Mouse (Mus musculus) mesoderm, embryonic 11.5 days (tissue): ENCODE measurements at regions not wholly inside any gene's neighbourhood (a gene's known extent, or its start where the extent isn't known, plus 50 kb on each side); places are given as distances from the start of the nearest gene placed in this dataset.

ENCODE experiments used
- DNase-seq: peaks from one replicate; pipeline ENCODE4 v3.0.0-alpha.2; 2012; ENCODE audit warnings: low read depth, low spot score

DNA sequence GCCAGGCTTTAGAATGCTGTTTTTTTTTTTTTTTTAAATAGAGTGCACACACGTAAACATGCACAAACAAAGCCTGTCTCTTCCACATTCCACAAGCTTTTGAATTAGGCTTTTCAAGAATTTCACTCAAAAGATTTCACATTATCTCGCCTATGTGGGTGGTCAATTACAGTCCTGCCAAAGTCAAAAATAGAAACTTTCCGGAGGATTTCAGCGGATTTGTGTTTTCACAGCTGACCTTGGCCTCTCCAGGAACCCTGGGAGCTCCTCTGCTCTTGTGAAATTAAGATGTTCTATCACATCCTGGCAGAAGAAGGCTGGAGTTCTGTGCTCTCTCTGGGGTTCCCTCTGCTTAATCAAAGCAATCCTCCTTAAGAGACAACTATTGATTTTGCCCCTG lies 360.9 kb upstream of the Tenm4 start:
- peak; percentile 52 for DNase-seq

DNA sequence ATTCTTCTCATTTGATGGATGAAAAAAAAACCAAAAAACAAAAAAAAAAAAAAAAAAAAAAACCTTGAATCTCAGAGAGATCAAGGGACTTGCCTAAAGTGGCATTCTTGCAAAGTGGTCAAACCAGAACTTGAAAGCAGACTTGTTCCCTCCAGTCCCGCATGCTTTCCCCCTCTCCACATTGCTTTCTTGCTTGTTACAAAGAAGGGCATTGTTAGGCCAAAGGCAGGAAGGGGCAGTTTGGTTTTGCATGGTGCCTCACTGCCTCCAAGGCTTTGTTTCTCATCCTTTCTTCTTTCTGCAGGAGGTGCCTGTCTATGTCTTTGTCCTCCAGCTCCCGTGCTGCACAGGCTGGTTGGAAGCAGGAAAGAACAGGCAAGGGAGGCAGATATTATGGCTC lies 356.2 kb upstream of the Tenm4 start:
- peak; percentile 30 for DNase-seq

DNA sequence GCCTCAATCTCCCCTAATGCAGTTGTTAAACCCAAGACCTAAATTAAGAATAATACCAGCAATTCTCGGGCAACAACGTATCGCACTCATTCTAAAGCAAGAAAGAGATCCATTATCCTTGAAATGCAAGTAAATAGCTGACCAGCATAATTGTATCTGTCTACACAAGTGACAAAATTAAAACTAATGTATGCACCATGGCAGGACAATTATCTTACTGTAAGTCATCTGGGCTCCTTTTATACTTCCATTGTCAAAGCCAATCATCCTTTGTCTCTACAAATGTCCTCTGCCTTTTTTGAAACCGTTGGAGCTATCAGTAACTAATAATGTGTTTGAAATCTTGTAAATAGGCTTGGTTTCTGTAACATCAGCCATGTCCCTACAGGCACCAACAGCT lies 347.5 kb upstream of the Tenm4 start:
- no peak for DNase-seq

DNA sequence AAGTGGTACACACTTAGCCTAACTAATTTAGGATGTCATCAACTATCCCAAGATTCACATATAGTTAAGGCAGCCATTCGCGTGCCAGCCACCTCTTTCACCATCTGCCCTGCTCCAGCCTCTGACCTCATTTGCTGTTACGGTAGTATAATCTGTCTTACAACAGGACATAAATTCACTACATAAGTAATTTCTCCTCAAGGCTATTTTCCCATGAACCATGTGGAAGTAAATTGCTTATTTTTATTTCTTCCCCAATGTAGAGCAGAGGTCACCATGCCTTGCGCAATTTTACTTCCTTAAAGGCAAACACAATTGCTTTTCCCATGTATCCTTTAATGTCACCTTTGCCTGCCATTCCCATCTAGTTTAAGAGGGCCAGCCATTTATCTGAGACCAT lies 341.2 kb upstream of the Tenm4 start:
- DNase-seq = no peak

DNA sequence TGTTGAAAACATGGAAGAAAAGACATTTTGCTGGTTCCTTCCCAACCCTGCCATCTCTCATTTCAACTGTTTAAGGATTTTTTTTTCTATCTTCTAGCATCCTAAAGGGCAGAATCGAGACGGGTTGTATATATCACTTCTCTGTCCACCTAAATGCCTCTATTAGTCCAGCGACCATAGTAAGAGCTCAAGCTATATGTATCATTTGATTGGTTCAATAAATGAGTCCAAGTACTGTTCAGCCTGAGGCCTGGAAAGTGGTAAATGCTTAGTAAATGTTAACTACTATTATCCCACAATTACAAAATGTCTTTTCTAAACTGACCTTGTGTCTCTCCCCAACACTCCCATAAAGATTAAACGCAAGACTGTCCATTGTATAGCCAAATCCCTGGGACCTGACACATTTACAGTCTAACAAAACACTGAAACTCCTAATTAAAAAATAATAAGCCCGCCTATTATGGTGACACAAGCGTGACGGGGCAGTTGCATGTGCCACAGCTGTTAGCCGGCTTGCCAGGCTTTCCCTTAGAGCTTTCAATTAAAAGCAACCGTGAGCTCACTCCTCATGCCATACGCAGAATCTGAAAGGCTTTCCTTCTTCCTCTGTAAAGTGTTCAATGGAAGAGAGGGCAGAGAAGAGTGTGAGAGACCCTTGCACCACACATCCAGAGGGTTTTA lies 336.7 kb upstream of the Tenm4 start:
- DNase-seq = no peak

DNA sequence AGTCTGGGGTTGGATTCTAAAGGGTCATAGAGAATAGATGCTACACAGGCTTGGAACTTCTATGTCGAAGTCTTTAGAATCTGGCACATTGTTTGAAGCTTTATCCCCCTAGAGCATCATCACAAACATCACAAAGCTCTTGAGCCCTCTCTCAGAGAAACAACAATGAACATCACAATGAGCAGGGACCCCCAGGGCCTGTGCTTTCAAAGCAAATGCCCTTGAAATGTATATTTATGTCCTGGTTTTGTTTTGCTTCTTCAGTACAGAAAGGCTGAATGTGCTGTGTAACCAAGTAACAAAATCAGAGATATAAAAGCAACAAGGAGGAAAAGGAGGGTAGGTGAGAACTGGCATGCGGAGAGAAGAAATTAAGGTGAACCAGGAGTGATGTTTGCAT lies 330.6 kb upstream of the Tenm4 start:
- no peak for DNase-seq

DNA sequence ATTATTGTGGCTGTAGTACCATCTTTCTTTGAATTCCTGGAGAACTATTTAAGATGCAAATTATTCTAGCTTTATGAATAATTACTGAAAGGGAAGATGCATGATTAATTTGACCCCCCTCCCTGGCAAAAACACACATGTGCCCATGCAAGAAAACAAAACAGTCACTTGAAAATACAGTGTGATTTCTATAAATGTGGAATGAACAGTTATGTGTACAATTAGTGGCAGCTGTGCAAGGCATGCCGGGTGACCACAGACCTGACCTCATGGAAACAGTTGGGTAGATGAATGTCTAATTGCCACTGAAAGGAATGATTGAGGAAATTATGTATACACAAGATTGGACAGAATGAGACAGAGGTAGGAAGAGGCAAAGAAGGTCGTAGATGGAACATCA lies 321.2 kb upstream of the Tenm4 start:
- DNase-seq = no peak

DNA sequence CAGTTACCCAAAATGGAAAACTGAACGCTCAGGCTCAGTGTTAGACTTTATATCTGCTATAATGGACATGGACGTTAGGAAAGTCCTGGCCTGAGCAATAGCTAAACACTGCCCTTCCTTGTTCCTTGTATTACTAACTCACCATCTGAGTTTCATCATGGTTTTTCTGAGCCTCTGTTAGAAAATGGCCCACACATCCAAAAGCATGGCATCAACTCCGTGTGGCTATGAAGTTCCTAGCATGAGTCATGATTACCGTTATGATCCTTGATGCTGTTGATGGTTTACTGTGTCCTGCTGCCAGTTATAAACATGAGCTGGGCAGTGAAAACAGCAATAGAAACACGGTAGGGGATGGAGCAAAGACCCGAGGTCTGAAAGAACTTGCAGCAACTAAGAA lies 318.4 kb upstream of the Tenm4 start:
- no peak for DNase-seq

DNA sequence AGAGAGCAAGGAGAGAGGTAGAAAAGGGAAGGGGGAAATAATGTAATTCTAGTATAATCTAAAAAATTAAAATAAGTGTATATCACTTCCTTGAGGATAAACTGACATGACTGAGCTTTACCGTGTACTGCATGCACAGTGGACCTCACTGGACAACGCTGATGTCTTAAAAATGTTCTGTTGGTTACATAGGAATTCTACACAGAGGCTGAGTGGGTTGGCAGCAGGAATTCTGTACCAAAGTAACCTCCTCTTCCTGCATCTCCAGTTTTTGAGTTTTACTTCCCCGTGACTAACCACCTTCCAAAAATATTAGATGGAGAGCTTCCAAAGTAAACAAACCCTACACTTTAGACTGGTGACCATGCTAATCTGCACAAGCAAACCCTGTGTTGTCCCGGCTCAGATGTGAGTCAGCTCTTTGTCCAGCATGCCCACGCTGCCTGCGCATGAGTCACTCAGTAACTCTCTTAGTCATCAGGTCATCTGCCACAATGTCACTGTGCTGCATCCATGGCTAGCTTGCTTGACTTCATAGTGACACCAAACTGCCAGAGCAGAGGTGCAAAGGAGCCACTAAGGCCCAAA lies 317.7 kb upstream of the Tenm4 start:
- DNase-seq = no peak

DNA sequence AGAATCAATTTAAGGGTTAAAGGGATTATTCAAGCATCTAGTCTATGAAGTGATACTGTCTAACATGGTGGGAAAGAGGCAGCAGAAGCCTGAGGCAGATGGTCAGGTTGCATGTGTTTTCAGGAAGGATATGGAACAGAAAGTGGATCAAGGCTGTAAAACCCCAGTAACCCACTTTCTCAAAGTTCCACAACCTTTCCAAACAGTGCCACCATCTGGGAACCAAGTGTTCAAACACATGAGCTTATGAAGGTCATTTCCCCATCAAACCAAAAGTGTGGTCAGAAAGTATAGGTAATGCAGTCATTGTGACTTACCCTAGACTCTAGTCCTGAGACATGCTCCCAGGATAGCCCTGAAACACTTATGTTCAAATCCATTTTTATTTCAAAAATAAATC lies 312.8 kb upstream of the Tenm4 start:
- no peak for DNase-seq

DNA sequence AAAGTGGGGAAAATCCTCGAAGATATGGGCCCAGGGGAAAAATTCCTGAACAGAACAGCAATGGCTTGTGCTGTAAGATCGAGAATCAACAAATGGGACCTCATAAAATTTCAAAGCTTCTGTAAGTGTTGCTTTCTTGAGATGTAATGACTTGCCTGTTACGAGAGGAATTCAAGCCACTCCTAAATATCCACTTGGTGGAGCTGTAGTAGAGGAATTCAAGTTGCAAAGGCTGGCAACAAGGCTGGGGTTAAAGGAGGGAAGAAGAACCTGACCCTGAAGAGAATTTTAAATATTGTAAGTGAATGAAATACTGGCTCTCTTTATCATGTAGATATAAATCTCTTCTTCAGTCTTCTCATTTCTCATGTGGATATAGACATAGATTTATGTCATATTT lies 306.8 kb upstream of the Tenm4 start:
- no peak for DNase-seq

DNA sequence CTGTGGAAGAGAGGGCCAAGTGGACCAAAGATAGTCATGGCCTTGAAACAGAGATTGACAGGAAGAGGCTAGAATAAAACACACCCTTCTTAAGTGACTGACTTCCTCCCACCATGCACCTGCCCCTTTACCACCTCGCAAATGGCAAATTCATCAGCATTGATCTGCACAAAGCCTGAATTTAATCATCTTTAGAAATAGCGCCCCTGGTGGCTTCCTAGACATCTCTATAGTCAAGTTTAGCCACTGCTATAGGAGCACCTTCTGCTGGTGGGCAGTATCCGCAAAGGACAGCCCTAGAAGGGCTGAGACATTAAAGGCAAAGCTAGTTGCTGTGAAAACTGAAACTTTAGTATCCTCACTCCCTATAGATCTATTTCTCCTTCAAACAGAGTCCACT lies 305.8 kb upstream of the Tenm4 start:
- DNase-seq = peak; percentile 26

DNA sequence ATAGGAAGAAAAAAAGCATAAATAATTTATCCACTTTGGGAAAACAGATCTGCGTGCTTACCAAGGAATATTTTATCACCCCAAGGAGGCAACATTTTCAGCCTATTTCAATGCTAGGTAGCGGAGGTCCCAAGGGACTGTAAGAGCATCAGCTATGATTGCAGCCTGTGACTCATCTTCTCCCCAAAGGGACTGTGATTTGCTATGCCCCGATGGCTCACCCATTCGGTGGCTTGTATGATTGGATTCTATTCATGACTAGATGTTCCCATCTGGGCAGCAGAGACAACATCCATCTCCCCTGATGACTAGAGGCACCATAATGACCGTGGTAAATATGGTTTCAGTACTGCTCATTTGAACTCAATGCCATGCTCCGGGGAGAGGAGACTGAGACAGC lies 302.3 kb upstream of the Tenm4 start:
- peak; percentile 20 for DNase-seq

DNA sequence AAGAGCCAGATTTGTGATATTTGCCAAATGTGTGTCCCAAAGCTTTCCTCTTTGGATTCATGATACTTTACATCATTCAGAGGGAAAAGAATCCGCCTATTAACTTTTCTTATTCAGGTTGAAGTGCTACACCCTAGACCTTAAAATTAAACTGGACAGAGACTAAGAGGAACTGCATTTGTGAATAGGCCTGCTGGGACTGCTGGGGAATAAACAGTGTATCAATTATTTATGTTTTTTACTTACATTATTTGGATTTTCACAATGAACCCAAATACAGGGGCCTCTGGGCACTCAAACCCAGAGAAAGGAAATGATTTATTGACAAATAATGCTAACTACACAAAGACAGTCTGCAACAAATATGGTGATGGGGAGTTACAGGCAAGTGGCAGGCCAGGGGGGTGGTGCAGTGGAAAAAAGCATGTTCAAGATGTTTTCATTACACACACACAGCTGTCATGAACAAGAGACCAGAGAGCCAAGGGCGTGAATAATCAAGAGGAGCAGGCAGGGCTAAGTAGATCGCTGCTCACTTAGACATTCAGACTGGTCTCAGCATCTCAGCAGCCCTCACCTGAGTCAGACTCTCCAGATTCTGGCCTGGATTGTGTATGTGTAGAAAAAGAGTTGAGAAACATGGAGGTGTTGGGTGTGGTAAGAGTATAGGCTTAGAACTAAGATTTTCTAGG lies 290.3 kb upstream of the Tenm4 start:
- no peak for DNase-seq

DNA sequence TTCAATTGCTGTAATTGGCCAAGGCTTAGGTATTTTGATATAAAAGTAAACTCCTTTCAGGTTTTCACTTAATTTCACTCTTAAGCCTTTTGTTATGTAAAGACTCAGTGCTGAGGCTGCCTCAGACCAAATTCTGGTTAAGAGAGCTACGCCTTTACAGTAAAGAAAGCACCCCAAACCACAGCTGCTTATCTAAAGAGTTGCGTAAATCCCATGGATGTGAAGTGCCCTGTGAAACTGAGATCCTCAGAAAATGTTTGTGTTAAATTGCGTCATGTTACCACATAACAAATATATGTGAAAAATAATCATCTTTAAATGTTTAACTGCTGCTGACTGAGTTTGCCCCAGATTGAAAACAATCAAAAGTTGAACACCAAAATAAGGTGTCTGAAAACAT lies 269.5 kb upstream of the Tenm4 start:
- no peak for DNase-seq

DNA sequence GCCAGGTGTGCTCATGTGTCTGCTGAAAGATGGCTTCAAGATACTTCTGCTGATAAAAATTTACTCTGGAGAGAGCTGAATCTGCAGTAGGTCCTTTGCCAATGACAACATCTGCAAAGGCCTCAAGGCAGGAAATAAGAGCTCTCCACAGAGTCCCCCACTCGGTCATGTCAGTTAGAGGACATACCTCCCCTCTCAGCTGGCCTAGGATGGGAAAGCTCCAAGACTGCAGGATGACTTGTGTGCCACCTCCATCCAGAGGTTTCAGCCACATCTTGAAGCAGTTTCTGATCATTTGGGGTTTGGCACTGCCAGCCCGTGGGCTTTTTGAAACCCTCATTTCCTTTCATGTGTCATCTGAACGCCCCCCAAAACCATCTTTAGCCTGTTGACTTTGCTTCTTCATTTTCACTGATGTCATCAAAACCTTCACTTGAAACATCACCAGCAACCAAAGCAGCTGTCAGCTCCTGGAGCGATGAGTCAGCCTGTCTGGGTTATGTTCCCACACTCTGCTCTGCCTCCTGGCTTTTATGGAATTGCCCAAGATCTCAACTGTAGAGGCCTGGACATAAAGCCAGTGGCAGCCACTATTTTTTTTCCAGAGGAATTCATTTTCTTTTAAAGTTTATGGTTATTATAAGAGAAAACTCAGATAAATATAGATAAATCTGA lies 256.5 kb upstream of the Tenm4 start:
- DNase-seq = no peak

DNA sequence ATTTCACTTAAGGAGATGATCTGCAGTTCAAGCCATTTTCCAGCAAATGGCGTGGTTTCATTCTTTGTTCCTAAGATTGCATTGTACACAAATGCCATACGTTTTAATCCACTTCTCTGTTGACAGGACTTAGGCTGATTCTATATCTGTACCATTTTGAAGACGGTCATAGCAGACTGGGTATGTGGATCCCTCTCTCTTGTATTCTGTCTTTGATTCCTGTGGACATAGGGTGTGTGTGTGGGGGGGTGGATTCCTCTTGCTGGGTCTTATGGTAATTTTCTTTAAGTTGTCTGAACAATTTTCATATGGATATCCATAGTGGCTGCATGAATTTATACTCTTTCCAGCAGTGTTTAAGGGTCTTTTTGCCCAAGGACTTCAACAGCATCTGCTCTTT lies 251.1 kb upstream of the Tenm4 start:
- DNase-seq = no peak

DNA sequence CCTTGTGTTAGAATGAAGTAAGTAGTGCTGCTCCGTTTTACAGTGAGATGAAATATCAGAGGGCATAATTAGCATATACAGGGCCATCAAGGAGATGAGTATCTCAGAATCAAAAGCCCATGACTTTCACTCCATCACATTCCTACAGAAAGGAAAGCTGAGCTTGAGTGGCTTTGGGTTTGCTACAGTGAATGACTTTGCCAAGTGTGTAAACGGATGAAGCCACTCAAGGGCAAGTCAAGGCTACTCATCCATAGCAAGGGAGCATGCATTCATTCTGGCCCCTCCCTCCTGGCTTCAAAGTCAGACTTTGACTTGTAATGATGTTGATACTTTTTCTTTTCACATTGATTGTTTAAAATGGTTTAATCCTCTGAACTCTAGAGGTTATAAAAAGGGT lies 246.2 kb upstream of the Tenm4 start:
- DNase-seq = no peak

DNA sequence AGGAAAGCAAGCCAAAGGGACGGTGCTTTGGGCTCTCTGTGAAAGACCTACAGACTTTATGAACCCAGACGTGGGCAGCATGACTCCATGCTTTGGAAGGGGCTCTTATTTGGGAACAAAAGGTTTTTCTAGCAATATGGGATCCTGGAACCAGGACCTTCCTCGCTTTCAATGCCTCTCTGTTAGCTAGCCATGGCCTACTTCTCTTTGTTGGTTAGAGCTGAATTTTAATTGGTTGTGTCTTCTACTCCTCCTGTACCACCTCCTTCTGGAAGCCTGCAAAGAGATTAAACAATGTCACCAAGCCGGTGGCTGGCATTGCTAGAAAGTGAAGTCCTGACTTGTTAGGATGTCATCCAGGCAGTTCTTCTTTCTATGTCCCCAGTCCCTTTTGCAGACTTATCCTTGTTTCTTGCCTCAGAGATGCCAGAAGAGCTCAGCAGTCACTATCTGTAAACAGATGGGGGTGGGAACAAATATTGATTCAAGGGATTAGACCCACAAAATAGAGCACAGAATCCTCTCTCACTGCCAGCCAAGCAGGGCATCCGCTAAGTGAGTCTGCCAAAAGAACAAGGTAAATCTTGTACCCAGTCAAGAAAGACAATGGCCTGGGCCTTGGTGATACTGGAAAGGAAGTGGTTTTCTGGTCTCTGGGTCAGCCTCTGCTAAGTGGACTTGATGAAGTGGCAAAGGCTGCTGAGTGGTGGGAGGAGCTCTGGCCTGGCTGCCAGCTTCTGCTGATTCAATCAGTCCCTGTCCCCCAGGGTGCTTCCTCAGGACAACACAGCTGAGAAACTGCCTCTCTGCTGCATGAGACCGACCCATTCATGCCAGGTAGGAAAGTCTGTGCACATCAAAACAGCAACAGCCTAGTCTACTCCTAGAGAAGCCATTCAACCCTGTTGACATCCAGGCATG lies 244.7 kb upstream of the Tenm4 start:
- peak; percentile 10 for DNase-seq

DNA sequence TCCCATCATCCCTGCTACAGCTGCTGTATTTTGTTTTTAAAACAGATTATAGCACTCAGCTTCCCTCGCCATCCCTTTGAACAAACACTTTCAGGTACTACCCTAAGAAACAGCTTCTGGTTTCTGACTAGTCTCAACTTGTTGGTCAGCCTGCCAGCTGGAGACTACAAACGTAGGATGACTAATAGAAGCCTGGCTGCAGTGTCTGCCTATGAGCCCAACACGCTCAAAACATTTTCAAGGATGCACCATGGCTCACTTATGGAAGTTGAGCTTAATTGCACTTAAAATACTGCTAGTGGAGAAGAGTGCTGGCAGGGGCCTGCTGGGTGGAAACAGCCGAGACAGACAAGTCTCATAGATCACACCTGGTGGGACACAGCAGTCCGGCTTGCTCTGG lies 234.4 kb upstream of the Tenm4 start:
- no peak for DNase-seq

DNA sequence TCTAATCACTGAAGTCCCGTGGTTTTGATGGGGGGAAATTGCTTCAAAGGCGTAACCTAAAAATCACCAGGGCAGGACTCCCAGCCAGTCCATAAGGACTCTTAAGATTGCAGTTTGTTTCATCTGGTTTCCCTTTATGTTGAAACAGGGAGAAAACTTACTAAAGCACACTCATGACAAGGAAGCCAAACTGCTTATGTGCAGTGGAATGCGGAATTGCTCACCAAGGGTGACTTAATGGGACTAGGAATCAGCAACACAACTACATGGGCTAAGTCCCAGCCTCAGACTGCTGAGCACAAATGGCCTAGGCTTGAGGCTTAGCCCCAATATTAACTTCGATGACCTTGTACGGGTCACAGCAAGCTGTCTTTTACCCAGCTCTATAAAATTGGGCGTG lies 227.6 kb upstream of the Tenm4 start:
- DNase-seq = no peak

DNA sequence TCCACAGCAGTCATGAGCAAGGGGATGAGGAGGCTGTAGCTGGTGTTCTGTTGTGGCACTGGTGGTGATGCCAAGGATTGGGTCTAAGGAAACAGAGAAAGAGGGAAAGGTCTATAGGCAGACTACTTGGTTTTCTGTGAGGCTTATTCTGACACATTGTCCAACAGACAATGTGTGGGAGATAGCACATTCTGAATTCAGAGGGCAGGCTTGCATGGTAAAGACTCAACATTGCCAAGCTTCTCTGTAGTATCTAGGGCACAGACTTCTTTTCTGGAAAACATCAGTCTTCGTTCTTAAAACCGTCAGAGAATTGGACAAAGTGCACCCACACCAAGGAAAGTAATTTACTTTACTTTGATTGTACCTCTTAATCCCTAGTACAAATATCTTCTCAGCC lies 218.7 kb upstream of the Tenm4 start:
- DNase-seq = no peak
